Mouse (Mus musculus): ENCODE results near the gene Insl3.
A peak's percentile ranks its signal among the peaks of the same experiment; 100 is the strongest.
"Not testable (repeated sequence)": the region's sequence is repeated elsewhere in the genome, so short reads cannot be mapped to it uniquely, and the experiment has no call there.

Gene Insl3

GRCm38 (mm10) chr8:71711574-71711973, 22.6 kb downstream of the Insl3 start:
- no peak for DNase-seq

- no peak for DNase-seq
Measured at GRCm38 (mm10) chr8:71715531-71715930, 26.5 kb downstream of the Insl3 start.

- no peak for DNase-seq
Measured at GRCm38 (mm10) chr8:71716561-71717053, 27.6 kb downstream of the Insl3 start.

- DNase-seq, result no peak
Measured at GRCm38 (mm10) chr8:71717096-71717495, 28.1 kb downstream of the Insl3 start.

- no peak for DNase-seq
Measured at GRCm38 (mm10) chr8:71718252-71718651, 29.2 kb downstream of the Insl3 start.

- DNase-seq, result no peak
Measured at GRCm38 (mm10) chr8:71719218-71719617, 30.2 kb downstream of the Insl3 start.

- no peak for DNase-seq
Measured at GRCm38 (mm10) chr8:71719928-71720457, 31.0 kb downstream of the Insl3 start.

- DNase-seq, result no peak
Measured at GRCm38 (mm10) chr8:71723047-71723551, 34.1 kb downstream of the Insl3 start.

- DNase-seq, result no peak
Measured at GRCm38 (mm10) chr8:71724389-71724788, 35.4 kb downstream of the Insl3 start.

GRCm38 (mm10) chr8:71725122-71725924, 36.3 kb downstream of the Insl3 start, which contains the start of gene Fcho1:
Gene Fcho1 (minus strand): TSS chr8:71725716.
- peak; percentile 89 for DNase-seq

GRCm38 (mm10) chr8:71728240-71728785, 39.3 kb downstream of the Insl3 start:
- peak; percentile 72 for DNase-seq

GRCm38 (mm10) chr8:71728826-71729620, 40.0 kb downstream of the Insl3 start:
- DNase-seq, result no peak

- DNase-seq, result no peak
Measured at GRCm38 (mm10) chr8:71731652-71732230, 42.7 kb downstream of the Insl3 start.

GRCm38 (mm10) chr8:71738316-71738715, 49.3 kb downstream of the Insl3 start:
- not testable (repeated sequence) for DNase-seq

Data from cerebellum, adult 11 months (tissue).